Mouse (Mus musculus) heart, embryonic 16.5 days (tissue): ENCODE measurements around the gene Cd3g. TPM values are rescaled to one million over a fixed set of nuclear protein-coding genes. Genes with fewer than 3 reads are reported as not detected.

Source experiments
- ATAC-seq: fragments of 200-750 bp; cut with Nextera tagmentation; replicated peaks from 2 replicates; pipeline ENCODE4 v1.8.0; 2017; ENCODE audit warnings: moderate number of reproducible peaks; ENCODE audit not compliant: insufficient read depth, low FRiP score; ENCODE audit errors: extremely low read depth
- H3K27ac ChIP-seq: fragments of 300-500 bp; sonication (generic); 2 replicates; pipeline ENCODE4 v1.5.1; 2014; ENCODE audit warnings: mild to moderate bottlenecking, low read length, control low read depth, moderate library complexity
- H3K27me3 ChIP-seq: fragments of 300-500 bp; sonication (generic); 2 replicates; pipeline ENCODE4 v1.6.1; 2014; ENCODE audit warnings: low read length, mixed read lengths; ENCODE audit not compliant: control insufficient read depth, insufficient read depth
- H3K36me3 ChIP-seq: fragments of 300-500 bp; sonication (generic); 2 replicates; pipeline ENCODE4 v1.6.1; 2014; ENCODE audit not compliant: control insufficient read depth, insufficient read depth
- H3K4me1 ChIP-seq: fragments of 300-500 bp; sonication (generic); 2 replicates; pipeline ENCODE4 v1.6.1; 2014; ENCODE audit warnings: low read length, mixed read lengths; ENCODE audit not compliant: control insufficient read depth, insufficient read depth
- H3K4me2 ChIP-seq: fragments of 300-500 bp; sonication (generic); 2 replicates; pipeline ENCODE4 v1.6.1; 2014; ENCODE audit warnings: low read depth, mild to moderate bottlenecking, control low read depth, low read length
- H3K4me3 ChIP-seq: fragments of 300-500 bp; sonication (generic); 2 replicates; pipeline ENCODE4 v1.5.1; 2014; ENCODE audit warnings: mild to moderate bottlenecking, control low read depth, low read length
- H3K9ac ChIP-seq: fragments of 300-500 bp; sonication (generic); 2 replicates; pipeline ENCODE4 v1.6.1; 2014; ENCODE audit warnings: low read length, control low read depth
- H3K9me3 ChIP-seq: fragments of 300-500 bp; sonication (generic); replicated peaks from 2 replicates; pipeline ENCODE4 v1.6.1; 2016; ENCODE audit warnings: low read length; ENCODE audit not compliant: control insufficient read depth
- WGBS: fragments of 180-500 bp; shearing (Covaris S2); extraction: QIAGEN DNeasy Blood & Tissue Kit; methylation state at CpG from one replicate; pipeline ENCODE4 v1.1.7; 2014; 5-methylcytosine and 5-hydroxymethylcytosine counted together
- polyA plus RNA-seq: library from polyadenylated mRNA; unstranded; fragments of >200 nt; fragmentation: Nextera tagmentation; extraction: Ambion mirVana; gene quantifications from 2 replicates; pipeline ENCODE4 v1.2.1, GENCODE M21; 2015

The Cd3g gene
- polyA plus RNA-seq, 1 experiment from 2014 or later, result 99.6 TPM

DNA sequence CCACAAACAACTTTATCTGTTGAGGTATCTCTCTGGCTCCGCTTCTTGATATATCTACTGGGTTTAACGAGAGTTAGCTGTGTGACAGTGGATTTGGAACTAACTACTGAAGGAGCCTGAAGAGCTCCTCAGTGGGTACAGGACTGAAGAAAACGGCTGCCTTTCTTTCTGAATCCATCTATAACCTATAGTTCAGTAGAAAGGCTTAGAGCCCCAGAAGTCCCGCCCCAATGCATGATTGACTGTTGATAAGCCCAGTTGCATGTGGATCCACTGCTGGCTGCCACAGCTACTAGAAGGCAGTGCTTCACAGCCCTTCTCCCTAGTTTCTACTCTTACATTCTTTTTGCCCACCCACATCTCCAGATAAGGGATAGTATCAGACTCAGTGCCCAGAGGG lies 30.2 kb upstream of the Cd3g start:
- H3K4me3 ChIP-seq, result no peak overlapping the region
- no peaks in the 10 kb centered on the region; the same call in 1 of the 2 replicates for H3K27me3 ChIP-seq
- H3K9ac ChIP-seq, result no peak overlapping the region
- H3K27ac ChIP-seq, result no peak overlapping the region
- H3K4me2 ChIP-seq, result no peak overlapping the region
- no peaks in the 10 kb centered on the region; the same call in 1 of the 2 replicates for H3K9me3 ChIP-seq
- H3K4me1 ChIP-seq, result no peaks in the 10 kb centered on the region
- no peak for ATAC-seq
- H3K36me3 ChIP-seq, result no peaks in the 10 kb centered on the region
- WGBS, result 56% methylated on average over 4 of the region's 4 CpGs

- no peaks in the 10 kb centered on the region for H3K4me1 ChIP-seq
- WGBS, result 72% methylated on average over 19 of the region's 19 CpGs
- no peak within 1 kb of the TSS; the same call in 1 of the 2 replicates for H3K9ac ChIP-seq
- H3K27me3 ChIP-seq, result no peaks in the 10 kb centered on the region; the same call in 1 of the 2 replicates
- H3K36me3 ChIP-seq, result no peaks in the 10 kb centered on the region
- H3K4me2 ChIP-seq, result no peak within 1 kb of the TSS; the same call in 1 of the 2 replicates
- H3K27ac ChIP-seq, result peak within 1 kb of the TSS; percentile 64
- ATAC-seq, result peak; percentile 46
- peak within 1 kb of the TSS; percentile 33 for H3K4me3 ChIP-seq
- H3K9me3 ChIP-seq, result no peaks in the 10 kb centered on the region; the same call in 1 of the 2 replicates
Measured at GRCm38 (mm10) chr9:45009180-45010078, 29.2 kb upstream of the Cd3g start, which contains the start of gene Cd3e. Gene Cd3e, minus strand, starts transcription at chr9:45009627.

GRCm38 (mm10) chr9:45008342-45008741 lies 28.1 kb upstream of the Cd3g start:
- no peaks in the 10 kb centered on the region for H3K36me3 ChIP-seq
- no peaks in the 10 kb centered on the region for H3K9me3 ChIP-seq
- peak overlapping the region; percentile 59; the same call in 1 of the 2 replicates for H3K27ac ChIP-seq
- WGBS, result 78% methylated on average over 4 of the region's 4 CpGs
- H3K27me3 ChIP-seq, result no peaks in the 10 kb centered on the region; the same call in 1 of the 2 replicates
- no peaks in the 10 kb centered on the region for H3K4me1 ChIP-seq
- no peak overlapping the region for H3K9ac ChIP-seq
- H3K4me3 ChIP-seq, result peak overlapping the region; percentile 33
- ATAC-seq, result no peak
- H3K4me2 ChIP-seq, result no peak overlapping the region; the same call in 1 of the 2 replicates

DNA sequence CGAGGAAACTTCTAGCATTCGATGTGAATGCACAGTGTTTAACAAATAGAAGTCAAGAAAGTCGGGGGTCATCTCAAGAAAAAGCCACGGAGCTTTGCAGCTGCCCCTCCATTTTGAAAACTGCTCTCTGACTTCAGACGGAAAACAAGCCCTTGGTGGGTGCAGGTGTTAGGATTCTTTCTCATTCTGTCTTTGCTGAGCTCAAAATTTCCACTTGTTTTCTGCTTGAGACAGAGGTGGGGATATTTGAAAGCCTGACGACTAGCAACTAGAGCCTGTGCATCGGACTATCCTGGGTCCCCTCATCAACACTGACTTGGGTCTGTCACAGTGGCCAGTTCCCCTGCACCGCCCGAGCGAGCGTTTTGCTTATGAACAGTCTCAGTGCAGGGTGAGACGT lies 27.2 kb upstream of the Cd3g start:
- H3K27ac ChIP-seq, result 0 out of 2 replicates have a peak overlapping the region, but pooled peaks have one; percentile 4
- H3K4me2 ChIP-seq, result peak overlapping the region; percentile 13
- H3K4me3 ChIP-seq, result no peak overlapping the region
- no peaks in the 10 kb centered on the region; the same call in 1 of the 2 replicates for H3K27me3 ChIP-seq
- no peaks in the 10 kb centered on the region for H3K36me3 ChIP-seq
- H3K9me3 ChIP-seq, result no peaks in the 10 kb centered on the region
- no peaks in the 10 kb centered on the region for H3K4me1 ChIP-seq
- no peak for ATAC-seq
- H3K9ac ChIP-seq, result no peak overlapping the region
- 71% methylated on average over 12 of the region's 12 CpGs for WGBS

- H3K27ac ChIP-seq, result no peak overlapping the region
- no peaks in the 10 kb centered on the region for H3K4me1 ChIP-seq
- H3K9ac ChIP-seq, result no peak overlapping the region
- H3K9me3 ChIP-seq, result no peaks in the 10 kb centered on the region
- no peak overlapping the region for H3K4me3 ChIP-seq
- WGBS, result 57% methylated on average over 3 of the region's 3 CpGs
- ATAC-seq, result no peak
- H3K27me3 ChIP-seq, result no peaks in the 10 kb centered on the region
- no peaks in the 10 kb centered on the region for H3K36me3 ChIP-seq
- H3K4me2 ChIP-seq, result no peak overlapping the region
Measured at GRCm38 (mm10) chr9:45000249-45000648, 20.0 kb upstream of the Cd3g start.

GRCm38 (mm10) chr9:44999776-45000175 lies 19.5 kb upstream of the Cd3g start:
- no peaks in the 10 kb centered on the region for H3K27me3 ChIP-seq
- WGBS, result 72% methylated on average over 5 of the region's 5 CpGs
- no peak overlapping the region for H3K9ac ChIP-seq
- H3K4me1 ChIP-seq, result no peaks in the 10 kb centered on the region
- H3K36me3 ChIP-seq, result no peaks in the 10 kb centered on the region
- H3K4me2 ChIP-seq, result no peak overlapping the region
- H3K9me3 ChIP-seq, result no peaks in the 10 kb centered on the region
- no peak overlapping the region for H3K4me3 ChIP-seq
- H3K27ac ChIP-seq, result no peak overlapping the region
- ATAC-seq, result no peak

DNA sequence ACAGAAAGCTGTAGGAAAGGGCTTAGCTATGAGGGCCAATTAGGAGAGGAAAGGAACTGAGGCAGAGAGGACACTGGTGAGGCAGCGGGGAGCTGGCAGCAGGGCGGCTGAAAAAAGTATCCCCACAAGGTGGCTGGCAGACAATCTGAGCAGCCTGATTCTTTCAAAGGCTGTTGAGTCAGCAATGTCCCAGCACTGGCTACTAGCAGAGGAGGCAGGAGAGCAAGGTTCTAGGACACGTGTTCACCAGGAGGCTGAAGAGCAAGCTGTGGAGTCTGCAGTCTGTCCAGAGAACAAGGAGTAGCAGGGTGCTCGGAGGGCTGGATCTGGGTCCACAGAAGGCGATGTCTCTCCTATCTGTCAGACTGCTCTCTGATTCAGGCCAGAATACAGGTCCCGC lies 18.9 kb upstream of the Cd3g start:
- H3K27ac ChIP-seq, result no peak overlapping the region
- H3K9me3 ChIP-seq, result no peaks in the 10 kb centered on the region
- H3K4me3 ChIP-seq, result no peak overlapping the region
- no peaks in the 10 kb centered on the region for H3K36me3 ChIP-seq
- no peaks in the 10 kb centered on the region for H3K4me1 ChIP-seq
- no peak for ATAC-seq
- no peak overlapping the region for H3K9ac ChIP-seq
- 45% methylated on average over 6 of the region's 6 CpGs for WGBS
- no peak overlapping the region for H3K4me2 ChIP-seq
- no peaks in the 10 kb centered on the region for H3K27me3 ChIP-seq

DNA sequence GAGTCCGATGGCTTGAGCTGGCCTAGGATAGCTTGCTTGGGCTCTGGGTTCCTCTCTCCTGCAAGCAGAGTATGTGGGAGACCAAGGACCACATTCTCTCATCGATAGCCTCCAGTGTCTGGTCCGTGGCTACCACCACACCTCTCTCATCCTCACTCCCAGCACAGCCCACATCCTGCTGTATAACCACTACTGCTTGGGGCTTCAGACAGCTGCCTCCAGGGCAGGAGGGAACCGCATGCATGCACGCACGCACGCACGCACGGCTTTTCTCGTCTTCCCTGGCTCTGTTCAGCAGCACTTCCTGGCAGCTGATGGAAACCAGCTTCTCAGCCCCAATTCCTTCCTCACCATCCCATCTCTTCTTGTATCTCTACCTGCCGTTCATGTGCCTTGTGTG lies 17.9 kb upstream of the Cd3g start:
- no peaks in the 10 kb centered on the region for H3K27me3 ChIP-seq
- WGBS, result 56% methylated on average over 11 of the region's 11 CpGs
- no peak overlapping the region for H3K27ac ChIP-seq
- no peak overlapping the region for H3K4me2 ChIP-seq
- H3K9ac ChIP-seq, result no peak overlapping the region
- no peaks in the 10 kb centered on the region for H3K4me1 ChIP-seq
- ATAC-seq, result 0 out of 2 replicates have a peak, but pooled peaks have one; percentile 41
- no peaks in the 10 kb centered on the region for H3K9me3 ChIP-seq
- no peak overlapping the region for H3K4me3 ChIP-seq
- H3K36me3 ChIP-seq, result no peaks in the 10 kb centered on the region

DNA sequence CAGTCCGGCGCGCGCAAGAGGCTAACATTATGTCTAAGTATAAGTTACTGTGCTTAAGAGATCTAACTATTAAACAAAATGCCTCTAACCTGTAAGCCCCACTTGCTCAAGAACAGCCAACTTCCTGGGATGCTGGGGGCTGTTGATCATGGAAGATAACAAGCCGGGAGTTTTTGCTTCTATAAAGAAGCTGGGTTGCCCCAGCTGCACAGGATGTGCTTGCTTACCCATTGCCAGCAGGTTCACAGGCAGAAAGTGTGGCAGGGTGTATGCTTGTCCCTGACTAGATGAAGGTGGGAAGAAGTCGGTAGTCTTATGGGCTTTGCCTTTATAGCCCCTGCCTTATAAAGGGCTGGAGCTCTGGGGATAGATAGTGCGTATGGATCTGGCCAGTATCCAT lies 16.4 kb upstream of the Cd3g start:
- Histone ChIP-seq H3K9me3 (no peaks in the 10 kb centered on the region), H3K4me1 (no peaks in the 10 kb centered on the region), H3K27ac (no peak overlapping the region), H3K4me3 (no peak overlapping the region), H3K27me3 (no peaks in the 10 kb centered on the region), H3K36me3 (no peaks in the 10 kb centered on the region), H3K4me2 (no peak overlapping the region), H3K9ac (no peak overlapping the region)
- 91% methylated on average over 7 of the region's 7 CpGs for WGBS
- ATAC-seq, result no peak
